Mouse (Mus musculus) regulatory T cell (primary cell): ENCODE data around the gene Sv2a.
"Not testable (repeated sequence)": the region's sequence is repeated elsewhere in the genome, so short reads cannot be mapped to it uniquely, and the experiment has no call there.

ENCODE experiments used
- in situ Hi-C: fragments of 300-600 bp; cut with MboI, MseI; formaldehyde crosslinking; loops from one replicate; pipeline ENCODE4 v1.15.1; 2025; ENCODE audit warnings: high pct_unique_total_duplicates

Gene Sv2a

DNA sequence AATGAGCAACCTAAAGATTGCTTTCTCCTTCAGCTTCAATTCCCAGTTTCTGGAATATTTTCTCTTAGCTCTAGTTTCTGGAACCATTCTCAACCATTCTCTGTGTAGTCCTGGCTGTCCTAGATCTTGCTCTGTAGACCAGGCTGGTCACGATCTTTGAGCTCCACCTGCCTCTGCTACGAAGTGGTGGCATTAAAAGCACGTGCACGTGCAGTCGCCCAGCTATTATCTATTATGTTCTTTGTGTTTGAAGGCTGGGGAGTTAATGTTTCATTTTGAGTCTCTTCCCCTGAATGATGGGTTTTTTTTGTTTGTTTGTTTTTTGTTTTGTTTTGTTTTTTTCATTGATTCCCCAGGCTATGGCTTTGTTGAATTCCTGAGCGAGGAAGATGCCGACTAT lies 7.8 kb upstream of the Sv2a start:
- in situ Hi-C loops = no loop called here

DNA sequence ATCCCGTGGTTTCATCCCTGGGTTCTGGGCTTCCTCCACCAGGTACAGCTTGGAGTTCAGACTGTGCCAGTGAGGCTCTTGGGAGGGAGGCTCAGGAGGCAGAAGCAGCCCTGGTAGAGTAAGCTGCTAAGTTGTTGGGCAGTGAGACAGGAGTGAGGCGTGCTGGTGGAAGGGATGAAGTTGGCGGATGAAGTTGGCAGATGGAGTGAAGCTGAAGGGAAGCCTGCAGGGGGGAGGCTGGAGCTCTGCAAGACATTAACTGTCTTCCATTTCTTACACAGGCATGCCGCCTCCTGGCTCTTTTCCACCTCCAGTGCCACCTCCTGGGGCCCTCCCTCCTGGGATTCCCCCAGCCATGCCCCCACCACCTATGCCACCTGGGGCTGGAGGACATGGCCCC lies 6.9 kb upstream of the Sv2a start:
- in situ Hi-C loops = not testable (repeated sequence)

DNA sequence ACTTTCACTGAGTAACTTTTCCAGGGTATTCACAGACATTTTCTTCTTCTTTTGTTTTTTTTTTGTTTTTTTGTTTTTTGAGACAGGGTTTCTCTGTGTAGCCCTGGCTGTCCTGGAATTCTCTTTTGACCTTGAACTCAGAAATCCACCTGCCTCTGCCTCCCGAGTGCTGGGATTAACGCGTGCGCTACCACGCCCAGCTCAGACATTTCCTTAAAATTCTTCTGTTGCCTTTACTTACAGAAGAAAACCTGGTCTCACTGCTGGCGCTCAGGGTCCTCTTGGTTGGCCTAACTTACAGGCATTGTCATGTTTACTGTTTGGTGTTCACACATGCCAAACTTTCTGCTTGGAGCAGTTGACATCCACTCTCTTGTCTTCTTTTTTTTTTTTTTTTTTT lies 5.7 kb upstream of the Sv2a start:
- in situ Hi-C loops = no loop called here

DNA sequence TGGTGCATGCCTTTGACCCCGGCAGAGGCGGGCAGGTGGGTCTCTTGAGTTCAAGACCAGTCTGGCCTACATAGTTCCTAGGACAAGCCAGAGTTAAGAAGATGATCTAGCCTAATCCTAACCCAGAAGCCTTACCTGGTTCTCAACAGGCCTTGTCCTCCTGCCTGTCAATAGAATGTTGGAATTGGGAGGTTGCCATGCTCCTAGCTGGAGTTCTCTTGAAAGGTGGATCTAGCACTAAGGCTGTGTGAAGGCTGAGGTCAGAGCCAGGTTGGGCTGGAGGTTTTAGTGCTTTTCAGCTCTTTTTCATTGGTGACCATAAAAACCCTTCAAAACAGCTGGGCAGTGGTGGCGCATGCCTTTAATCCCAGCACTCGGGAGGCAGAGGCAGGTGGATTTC lies 2.5 kb upstream of the Sv2a start:
- in situ Hi-C loops = no loop called here

DNA sequence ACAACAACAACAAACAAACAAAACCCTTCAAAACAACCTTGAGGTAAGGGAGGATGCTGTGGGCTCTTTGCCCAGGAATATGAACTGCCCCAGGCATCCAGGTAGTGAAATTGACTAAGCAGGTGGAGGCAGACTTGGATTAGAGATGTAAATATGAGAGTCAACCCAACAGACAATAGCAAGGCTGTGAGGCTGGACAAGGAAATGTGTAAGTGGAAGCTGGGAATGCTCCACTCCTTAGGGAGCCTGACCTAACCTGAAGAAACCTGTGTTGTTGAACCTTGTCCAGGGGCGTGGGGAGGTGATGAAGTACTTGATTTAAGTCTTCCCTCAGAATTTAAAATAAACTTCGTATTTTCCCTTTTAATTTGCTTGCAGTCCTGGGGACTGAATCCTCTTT lies 2.0 kb upstream of the Sv2a start:
- in situ Hi-C loops = no loop called here

DNA sequence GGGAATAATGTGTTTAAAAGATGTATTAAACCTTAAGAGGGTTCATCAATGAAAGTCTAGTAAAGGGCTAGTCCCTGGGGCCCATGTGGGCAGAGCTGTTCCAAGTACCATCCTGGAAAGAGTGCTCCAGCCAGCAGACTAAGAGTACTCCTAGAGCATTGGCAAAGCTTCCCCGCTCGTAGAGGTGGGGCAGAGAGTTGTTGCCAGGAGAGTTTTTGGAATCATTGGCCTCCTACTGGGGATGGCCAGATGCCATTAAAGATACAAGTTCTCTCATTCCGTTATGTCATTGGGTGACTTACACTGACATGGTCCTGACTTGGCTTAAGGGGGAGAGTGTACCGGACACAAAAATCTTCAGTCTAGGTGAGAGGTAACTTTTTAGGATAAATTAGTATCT lies 1.4 kb upstream of the Sv2a start:
- in situ Hi-C loops = no loop called here

DNA sequence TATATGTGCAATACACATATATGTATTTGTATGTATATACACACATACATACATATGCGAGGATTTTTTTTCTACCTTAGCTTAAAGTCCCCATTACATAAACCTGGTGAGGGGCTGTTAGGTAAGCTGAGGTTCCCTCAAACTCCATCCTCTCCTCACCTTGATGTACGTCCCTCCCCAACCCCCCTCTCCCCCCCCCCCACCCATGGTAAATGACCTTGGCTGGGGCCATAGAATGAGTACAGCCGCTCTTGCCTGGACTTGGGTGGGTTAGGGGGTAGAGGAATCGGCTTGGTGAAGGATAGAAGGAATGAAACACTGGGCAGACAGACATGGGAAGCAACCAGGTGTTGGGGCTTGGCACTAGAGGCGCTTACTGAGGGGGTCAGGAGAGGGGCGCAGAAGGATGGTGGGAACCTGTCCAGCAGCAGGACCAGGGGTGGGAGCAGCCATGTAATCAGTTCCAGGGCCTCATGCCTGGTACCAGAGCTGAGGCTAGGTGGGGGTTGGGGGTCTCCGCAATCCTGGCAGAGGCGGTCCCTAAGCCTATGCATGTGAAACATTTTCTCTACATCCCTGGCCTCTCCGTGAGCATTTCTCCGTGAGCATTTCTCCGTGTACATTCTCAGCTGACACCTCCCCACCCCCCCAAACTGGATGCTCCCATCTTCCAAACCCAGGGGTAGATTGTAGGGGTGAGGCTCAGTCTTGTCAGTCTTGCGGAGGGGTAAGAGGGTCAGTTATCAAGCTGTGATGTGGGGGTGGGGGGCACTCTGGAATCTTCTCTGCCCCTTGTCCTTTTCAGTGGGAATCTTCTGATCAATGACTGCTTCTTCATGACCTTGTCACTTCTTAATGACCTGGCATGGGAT lies 795 bp downstream of the Sv2a start:
- in situ Hi-C loops = loop anchor here (10.0 kb wide), 1 partner anchor 57 kb away; no protein-coding TSS in a partner anchor

DNA sequence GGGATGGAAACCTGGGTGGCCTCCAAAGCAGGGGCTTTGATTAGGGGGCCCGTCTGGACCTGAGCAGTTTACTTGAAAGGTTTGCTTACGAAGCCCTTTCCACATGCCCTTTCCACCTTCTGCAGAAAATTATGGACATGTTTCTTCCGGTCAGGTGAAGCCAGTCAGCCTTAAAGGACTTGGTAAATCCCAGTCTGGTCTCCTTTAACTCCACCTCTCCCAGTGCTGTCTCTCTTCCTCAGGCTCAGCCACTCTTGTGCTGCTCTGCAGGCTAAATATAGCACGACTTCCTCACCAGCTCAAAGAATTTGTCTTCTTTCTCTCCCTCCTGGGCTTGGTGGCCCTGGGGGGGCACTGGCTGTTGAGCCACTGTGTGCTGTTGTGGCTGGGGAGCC lies 1.4 kb downstream of the Sv2a start:
- in situ Hi-C loops = loop anchor here (10.0 kb wide), 1 partner anchor 58 kb away; no protein-coding TSS in a partner anchor

DNA sequence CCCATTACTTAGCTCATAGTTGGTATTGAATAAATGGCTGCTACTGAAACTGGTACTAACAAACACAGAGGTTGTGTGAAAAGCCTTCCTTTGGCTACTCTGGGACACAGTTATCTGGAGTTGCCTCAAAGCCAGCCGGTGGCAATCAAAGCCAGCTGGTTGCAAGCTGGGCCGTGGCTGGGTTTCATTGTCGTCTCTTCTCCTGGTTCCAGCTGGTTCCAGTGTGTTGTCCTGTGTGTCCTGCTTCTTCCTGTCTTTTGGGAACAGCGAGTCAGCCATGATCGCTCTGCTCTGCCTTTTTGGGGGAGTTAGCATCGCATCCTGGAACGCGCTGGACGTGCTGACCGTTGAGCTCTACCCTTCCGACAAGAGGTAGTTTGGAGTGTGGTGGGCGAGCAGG lies 12.0 kb downstream of the Sv2a start:
- in situ Hi-C loops = no loop called here

DNA sequence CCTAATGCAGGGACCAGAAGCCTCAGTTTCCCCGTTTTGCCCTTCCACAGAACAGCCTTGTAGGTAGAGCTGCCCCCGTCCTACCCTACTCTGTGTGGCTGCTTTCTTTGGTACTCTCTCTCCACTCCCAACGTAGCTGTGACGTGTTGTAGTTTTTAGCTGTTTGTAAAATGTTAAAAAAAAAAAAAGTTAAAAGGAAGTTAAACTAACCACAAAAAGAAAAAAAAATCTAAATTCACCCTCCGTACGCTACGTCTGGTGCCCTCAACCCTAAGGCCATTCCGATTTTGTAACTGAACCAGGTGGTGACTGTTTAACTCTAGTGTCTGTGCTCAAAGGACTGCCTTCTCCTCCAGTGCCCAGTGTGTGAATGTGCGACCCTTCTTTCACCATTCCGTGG lies 14.0 kb downstream of the Sv2a start:
- in situ Hi-C loops = no loop called here

DNA sequence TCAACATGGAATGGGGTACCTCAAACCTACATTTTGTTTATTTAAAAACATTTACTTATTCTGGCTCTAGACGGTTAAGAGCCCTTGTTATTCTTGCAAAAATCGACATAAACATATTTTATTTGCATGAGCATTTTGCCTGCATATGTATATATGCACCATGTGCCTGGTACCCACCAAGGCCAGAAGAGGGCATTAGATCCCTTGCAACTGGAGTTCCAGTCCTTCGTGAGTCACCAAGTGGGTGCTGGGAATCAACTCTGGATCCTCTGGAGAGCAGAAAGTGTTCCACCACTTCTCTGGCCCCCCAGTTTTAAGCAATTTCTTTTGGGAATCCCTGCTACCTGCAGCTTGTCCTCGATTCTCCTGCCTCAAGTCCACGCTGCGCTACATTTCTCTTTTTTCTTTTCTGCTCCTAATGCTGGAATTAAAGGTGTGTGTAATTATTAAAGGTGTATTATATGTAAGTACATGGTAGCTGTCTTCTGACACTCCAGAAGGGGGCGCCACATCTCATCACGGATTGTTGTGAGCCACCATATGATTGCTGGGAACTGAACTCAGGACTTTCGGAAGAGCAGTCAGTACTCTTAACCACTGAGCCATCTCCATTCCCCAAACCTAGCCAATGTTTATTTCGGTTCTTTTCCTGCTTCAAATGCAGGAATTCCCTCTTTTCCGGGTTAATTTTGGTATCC lies 14.8 kb downstream of the Sv2a start:
- in situ Hi-C loops = no loop called here

DNA sequence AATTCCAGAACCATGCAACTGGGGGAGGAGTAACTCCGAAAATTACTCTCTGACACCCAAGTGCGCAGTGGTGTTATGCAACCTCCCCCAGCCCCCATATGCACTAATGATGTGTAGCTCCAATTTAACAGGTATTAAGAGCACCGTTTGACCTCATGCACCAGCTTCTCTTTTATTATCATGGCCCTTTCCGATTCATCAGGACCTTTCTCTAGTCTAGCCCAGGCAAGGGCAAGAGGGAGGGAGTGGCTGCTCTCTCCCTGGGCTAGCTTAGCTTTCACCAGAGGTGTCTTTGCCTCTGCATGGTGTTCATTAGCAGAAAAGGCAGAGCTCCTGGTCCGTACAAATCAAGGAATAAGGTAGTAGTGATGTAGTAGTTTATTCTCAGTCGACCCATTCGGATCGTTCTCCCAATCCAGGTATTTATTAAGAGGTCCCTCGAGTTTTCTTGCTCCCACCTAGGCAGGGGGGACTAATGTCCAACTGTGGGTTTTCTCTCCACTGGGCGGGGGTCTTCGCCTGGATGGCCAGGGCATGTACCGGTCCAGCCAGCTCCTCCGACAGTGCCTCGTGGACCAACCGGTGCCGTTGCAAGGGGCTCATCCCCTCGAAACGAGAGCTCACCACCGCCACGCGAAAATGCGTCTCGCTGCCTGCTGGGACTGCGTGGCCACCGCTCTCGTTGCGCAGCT lies 15.6 kb downstream of the Sv2a start:
- in situ Hi-C loops = no loop called here

DNA sequence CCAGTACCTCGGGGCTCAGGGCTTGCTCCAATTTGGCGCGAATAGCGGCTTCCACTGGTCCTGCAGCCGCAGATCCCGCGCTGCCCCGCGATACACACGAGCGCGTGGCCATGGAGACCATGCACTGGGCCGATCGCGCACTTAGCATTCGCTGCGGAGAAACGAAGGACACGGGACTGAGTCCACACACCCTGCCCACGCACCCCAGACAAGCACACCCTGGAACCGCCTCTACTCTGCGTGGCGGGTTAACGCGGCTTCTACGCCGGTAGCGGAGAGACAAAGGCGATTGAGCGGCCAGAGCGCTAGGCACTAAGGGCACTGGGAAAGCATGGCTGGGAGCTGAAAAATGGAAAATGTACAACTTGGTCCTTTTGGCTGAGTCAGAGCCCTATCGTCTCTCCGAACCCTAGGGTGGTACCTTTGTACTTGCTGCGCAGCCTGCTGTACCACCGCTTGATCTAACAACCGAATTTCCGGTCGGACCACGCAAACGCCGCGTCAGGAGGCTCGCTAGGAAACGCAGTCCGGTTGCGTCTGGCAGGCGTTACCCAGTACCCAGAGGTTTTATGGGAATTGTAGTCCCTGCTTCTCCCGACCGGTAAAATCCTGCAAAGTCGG lies 16.3 kb downstream of the Sv2a start:
- in situ Hi-C loops = no loop called here

DNA sequence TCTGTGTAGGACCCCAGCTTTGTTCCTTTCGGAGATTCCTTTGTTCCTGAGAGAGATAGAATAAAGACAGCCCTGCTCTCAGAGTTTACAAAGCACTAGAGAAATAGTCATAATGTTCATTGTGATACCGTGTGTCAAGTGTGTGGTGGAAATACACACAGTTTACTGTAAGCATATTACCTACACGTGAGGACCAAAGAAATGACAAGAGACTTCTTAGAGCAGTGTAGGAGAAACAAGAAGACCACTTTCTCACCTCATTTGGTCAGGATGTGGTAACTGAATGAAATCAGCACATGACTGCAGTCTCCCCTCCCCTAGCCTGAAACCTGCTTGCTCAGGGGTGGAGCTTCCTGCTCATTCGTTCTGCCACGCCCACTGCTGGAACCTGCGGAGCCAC lies 17.2 kb downstream of the Sv2a start:
- in situ Hi-C loops = no loop called here

DNA sequence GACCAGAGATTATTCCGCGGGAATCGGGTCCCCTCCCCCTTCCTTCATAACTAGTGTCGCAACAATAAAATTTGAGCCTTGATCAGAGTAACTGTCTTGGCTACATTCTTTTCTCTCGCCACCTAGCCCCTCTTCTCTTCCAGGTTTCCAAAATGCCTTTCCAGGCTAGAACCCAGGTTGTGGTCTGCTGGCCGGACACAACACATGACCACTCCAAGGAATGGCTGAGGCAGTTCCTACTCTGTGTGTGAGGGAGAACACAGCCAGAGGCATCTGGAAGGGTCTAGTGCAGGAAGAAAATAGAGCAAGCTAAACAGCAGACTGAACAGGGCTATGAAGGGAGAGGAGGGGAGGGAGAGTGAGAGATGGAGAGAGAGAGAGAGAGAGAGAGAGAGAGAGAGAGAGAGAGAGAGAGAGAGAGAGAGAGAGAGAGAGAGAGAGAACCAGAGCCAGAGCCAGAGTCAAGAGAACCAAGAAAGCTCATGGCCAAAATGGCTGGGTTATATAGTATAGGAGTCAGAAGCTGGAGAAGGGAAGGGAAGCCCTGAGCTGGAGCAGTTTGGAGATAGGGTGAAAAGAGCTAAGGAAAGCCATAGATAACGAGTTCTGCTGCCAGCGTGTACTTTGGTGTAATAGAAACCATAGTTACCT lies 17.8 kb downstream of the Sv2a start:
- in situ Hi-C loops = not testable (repeated sequence)

DNA sequence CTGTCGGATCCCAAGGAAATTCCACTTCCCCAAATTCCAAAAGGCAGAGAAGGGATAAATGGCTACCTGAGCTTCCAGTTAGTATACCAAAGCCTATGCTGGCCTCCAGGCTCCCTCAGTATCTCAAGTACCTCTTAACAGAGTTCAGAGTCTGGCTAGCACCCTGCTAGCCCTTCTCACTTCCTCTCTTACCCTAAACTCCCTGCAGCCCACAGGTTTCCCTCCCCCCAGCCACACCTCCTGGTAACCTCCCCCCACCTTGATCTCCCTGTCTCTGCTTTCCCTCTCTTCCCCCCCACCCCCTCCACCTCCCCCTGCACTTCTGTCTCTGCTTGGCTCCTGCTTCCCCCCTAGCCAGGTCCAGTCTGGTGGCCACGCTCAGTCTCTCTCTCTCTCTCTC lies 18.8 kb downstream of the Sv2a start:
- in situ Hi-C loops = no loop called here

DNA sequence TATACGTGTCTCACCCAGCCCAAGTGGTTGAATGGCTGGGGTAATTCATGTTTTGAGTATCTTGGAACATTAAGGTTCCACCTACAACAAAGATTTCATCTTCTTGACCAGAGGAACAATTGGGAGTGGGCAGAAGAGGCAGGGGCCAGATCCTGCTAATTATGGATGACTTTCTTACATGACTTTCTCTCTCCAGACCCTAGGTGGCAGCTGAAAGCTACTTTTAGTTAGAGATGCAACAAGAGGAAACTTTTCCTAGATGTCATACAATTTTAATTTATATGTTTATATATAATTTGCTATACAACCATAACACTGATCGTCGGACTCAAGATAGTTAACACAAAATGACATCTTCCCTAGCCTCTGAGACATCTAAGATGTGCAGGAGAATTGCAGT lies 26.9 kb downstream of the Sv2a start:
- in situ Hi-C loops = no loop called here

DNA sequence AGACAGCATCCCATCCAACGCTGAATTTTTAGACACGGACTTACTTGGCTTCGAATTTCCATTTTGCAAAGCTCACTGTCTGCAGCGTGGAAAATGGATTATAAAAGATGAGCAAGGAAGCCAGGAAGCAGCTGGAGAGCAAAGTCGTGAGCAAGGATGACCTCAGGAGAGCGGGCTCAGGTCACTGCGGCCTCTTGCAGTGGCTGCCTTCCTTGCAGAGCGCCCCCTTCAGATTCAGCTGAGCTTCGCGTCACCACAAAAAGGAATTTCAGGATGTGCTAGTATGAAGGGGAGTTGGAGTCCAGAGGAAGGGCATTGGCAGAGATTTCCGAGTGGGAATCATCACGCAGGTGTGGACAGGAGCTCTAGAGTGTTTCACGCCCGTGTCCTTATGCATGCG lies 28.3 kb downstream of the Sv2a start:
- in situ Hi-C loops = no loop called here

DNA sequence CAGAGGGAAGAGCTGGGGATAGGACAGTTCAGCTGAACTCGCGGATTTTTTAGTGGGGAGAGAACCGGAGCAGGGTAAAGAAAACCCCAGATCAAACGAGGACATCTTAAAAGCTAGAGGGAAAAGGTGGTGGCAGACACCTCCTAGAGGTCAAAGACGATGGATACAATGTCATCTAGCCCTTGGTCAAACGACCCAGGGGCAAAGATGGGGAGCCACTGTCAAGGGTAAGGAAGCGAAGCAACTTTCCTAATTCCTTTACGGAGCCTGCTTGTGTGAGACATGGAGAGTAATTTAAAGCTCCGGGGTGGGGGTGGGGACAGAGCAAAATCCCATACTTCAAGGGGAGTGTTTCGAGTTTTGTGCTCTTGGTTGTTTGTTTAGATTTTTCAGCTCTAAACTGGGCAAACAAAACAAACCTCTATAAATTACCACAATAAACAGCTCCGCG lies 38.3 kb downstream of the Sv2a start:
- in situ Hi-C loops = no loop called here

DNA sequence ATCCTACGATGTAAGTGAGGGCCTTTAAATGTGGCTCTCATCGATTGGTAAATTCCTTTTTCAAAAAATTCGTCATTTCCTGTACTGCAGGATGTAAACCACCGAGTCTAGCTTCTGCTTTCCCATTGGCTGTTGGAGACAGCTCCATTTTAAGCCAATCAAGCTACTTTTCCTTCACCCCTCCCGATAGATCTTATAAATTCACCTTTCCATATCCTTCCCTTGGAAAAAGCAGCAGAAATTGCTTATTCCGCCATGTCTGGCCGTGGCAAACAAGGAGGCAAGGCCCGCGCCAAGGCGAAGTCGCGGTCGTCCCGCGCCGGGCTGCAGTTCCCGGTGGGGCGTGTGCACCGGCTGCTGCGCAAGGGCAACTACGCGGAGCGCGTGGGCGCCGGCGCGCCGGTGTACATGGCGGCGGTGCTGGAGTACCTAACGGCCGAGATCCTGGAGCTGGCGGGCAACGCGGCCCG lies 38.7 kb downstream of the Sv2a start, which contains the start of the genes Bola1 and Hist2h2ab:
Bola1 (minus strand) TSS at position 49 of the 470 bp plus-strand sequence.
Hist2h2ab (plus strand) TSS at position 205 of the 470 bp plus-strand sequence.
- in situ Hi-C loops = no loop called here

DNA sequence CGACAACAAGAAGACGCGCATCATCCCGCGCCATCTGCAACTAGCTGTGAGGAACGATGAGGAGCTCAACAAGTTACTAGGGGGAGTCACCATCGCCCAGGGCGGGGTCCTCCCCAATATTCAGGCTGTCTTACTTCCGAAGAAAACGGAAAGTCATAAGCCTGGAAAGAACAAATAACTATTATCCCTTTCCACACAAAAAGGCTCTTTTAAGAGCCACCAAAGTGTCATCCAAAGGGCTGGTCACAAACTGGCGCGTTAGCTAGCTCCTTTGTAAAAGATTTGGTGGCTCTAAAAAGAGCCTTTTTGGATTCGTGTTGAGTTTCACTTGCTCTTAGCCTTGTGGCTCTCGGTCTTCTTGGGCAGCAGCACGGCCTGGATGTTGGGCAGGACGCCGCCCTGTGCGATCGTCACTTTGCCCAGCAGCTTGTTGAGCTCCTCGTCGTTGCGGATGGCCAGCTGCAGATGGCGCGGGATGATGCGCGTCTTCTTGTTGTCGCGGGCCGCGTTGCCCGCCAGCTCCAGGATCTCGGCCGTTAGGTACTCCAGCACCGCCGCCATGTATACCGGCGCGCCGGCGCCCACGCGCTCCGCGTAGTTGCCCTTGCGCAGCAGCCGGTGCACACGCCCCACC lies 39.3 kb downstream of the Sv2a start:
- in situ Hi-C loops = not testable (repeated sequence)
